Mouse (Mus musculus): Measurements from ENCODE around the gene Atg9b.

The Atg9b gene

GRCm38 (mm10) chr5:24391864-24392263, at the start of gene Atg9b:
Atg9b (minus strand) TSS chr5:24392143.
- DNase-seq = no peak

DNA sequence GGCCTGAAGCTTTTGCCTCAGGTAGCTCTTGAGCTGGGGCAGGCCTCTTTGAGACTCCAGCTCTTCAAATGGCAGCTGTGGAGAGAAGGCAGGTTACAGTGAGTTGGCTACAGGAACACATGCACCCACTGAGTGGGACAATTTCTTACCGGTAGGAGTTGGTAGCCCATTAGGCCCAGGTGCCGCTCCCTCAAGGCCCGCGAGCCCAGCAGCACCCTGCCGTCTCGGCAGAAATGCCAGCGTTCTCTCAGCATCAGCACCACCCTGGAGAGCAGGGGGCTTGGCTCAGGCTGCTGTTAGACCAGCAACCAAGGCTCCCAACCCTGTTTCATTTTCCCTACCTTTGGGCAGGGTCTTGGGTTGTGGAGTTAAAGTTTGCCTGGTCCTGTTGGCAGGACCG, 49.2 kb upstream of the Atg9b start:
- DNase-seq = no peak

GRCm38 (mm10) chr5:24433993-24434392, 42.0 kb upstream of the Atg9b start:
- no peak for DNase-seq

DNA sequence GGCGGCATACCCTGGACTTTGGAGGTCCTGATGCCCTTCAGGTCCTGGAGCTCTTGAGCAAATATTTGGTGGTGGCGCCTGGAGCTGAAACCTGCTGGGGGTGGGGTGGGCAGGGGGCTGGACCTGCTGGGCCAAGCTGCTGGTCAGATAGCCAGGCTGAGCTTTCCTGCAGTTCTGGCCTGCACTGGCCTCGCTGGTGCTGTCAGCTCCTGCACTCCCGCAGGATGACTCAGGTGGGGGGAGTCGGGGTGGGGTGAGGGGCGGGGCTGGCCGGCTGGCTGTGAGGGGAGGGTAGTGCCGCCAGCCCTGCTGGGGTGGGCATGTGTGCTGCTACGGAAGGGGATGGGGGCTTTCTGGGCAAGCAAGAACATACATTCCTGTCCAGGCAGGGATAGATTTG, 36.7 kb upstream of the Atg9b start:
- DNase-seq = peak; percentile 40

- peak; percentile 79 for DNase-seq
These were observed 36.0 kb upstream of the Atg9b start for GRCm38 (mm10) chr5:24427981-24428402.

DNA sequence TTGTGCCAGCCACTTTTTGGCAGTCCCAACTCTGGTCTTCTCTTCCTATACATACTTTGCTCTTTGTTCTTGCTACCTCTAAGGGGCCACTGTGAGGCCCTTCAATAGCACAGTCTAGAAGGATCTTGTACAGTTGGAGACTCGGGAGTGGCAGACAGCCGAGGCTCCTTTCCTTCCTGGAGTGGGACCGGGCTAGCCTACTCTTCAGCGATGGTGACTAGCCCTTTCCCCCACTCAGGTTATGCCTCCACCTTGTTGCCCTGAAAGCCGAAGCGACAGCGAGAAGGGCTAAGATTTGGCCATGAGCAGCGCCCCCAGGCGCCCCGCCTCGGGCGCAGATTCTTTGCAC, 35.3 kb upstream of the Atg9b start:
- no peak for DNase-seq

DNA sequence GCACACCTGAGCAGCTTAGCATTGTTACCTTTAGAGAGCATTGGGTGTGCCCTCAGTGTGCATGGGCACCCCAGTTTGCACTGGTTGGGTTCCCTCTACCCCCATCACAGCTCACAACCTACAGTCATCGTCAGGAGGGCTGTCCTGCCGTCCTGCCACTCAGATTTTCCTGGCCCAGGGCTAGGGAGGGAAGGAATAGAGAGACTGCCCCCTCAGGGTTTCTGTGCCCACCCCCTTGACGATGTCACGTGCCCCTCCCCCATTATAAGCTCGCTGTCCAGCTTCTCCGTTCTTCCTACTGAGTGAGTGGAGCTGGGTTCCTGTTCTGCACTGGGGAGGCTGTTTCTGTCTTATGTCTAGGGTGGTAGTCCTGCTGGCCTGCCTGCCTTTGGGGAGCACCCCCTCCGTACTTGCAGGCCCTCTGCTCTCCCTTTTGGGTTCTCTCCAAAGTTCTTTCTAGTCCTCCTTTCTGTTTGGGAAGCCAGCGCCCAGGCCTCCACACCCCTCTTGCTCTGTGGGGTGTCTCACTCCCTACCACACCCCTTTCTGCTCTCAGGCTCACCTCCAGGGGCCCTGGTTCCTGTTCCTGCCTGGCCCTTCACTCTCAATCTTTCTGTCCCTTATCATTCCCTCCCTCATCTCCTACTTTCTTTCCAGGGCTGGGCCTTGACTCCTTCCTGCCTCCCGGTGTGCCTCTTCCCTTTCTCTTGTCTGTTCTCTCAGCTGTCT, 34.8 kb upstream of the Atg9b start:
- peak; percentile 44 for DNase-seq

GRCm38 (mm10) chr5:24426037-24426432, 34.1 kb upstream of the Atg9b start:
- peak; percentile 42 for DNase-seq

- DNase-seq = no peak
These were observed 33.6 kb upstream of the Atg9b start for GRCm38 (mm10) chr5:24425421-24426036.

DNA sequence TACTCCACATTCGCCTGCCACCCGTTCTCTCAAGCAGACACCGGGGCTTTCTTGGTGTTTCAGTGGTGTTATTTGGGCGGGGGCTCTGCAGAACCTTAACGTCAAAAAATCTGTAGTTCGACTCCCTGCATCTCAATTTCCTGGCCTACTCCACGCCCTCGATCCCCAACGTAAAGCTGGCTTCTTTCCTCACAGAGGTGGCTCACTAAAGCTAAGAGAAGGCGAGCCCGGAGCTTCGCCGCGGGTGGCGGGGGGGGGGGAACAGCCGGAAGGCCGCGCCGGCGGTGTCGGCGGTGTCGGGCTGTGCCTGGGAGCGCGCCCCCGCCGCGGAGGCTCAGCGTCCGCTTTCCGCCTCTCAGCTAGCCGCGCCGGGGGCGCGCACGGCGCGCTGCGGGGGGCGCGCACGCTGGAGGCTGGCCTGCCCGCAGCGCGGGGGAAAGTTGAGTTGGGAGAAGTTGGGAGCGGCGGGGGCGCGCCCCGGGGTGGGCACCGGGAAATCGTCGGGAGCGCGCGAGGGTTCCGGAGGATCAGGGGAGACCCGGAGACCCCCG, 33.0 kb upstream of the Atg9b start:
- peak; percentile 95 for DNase-seq

- DNase-seq = peak; percentile 43
These were observed 32.2 kb upstream of the Atg9b start for GRCm38 (mm10) chr5:24424004-24424781.

DNA sequence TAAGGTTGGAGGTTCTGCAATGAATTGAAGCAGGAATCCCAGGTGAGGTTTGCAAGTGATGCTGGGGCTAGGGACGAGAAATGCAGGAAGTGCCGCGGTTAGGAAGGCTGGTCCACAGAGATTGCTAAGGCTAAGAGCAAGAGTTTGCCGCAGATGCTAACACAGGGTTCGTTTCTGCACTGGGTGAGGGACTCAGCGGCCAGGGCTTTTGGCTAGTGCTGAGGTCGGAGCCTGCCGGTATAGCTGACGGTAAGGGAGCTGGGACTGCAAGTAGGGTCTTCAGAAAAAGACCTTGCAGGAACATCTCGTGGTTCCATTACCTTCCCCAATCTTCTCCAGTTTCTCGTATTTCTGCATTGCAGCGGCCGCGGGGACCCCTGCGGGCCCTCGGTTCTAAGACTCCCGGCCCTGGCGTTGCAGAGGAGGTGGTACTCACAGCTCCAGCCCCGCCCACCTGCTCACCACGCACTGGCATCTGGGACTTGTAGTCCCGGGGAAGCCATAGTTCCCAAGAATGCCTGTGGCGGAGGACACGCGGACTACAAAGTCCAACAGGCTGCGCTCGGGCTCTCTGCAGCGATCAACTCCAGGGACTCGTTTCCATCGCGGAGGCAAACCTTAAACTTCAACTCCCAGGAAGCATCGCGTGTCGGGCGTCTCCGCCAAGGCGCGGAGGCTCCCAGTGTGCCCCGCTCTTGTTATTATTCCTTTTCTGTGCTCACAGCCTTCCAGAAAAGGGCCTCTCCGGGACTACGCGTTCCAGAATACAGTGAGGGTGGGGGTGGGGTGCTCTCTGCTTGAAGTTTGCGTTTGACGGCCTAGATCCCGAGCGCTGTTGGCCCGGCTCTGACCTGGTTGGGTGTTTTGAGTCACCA, 31.4 kb upstream of the Atg9b start, which contains the start of the genes Cdk5 and Slc4a2:
Gene Cdk5 (minus strand): TSS at position 402 of the 875 bp plus-strand sequence.
Gene Slc4a2 (plus strand): TSS at position 709 of the 875 bp plus-strand sequence.
- DNase-seq = peak; percentile 99

DNA sequence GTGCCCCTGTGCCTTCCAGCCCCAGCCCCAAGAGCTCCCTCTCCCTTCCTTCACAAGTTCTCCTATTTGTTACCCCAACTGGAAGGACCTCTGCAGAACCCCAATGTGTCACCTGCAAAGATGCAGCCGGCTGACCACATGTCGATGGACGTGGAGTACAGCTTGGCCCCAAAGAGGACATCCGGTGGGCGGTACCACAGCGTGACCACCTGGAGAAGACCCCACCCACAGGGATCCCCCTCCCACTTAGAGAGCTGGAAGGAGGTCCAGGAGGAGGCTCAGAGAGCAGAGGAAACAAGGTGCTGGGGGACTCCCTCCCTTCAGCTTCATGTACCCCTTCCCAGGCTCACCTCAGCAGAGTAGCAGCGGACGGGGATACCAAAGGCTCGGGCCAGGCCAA, 28.4 kb upstream of the Atg9b start:
- no peak for DNase-seq

DNA sequence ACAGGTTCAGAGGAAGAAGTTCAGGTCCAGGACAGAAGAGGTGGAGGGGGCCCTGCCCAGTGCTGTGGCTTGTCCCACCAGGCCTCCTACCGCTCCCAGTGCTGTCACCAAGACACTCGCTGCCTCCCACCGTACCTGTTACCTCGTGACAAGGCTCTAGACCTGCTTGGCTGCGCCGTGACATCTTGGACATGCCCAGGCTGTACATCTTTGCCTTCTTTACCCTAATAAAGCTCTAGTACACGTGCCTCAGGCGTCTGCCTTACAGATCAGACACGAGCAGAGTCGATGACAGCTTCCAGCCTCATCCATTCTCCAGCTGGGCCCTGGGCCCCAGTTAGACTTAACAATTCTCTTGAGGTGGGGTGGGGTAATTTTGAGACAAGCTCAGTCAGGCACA, 25.6 kb upstream of the Atg9b start:
- DNase-seq = no peak

DNA sequence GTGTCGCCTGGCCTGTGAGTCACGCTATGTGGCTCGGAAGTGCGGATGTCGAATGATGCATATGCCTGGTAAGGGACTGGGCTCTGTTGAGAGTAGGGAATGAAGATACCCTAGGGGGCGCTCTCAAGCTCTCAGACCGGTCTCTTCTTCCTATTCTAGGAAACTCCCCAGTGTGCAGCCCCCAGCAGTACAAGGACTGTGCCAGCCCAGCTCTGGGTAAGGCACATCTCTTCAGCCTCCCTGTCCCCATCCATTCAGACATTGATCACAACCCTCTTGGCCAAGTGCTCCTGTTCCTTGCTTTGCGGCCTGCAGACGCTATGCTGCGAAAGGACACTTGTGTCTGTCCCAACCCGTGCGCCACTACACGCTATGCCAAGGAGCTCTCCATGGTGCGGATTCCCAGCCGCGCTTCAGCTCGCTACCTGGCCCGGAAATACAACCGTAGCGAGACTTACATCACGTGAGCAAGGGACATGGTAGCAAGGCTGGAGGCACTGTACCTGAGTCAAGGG, 24.3 kb upstream of the Atg9b start:
- peak; percentile 78 for DNase-seq

DNA sequence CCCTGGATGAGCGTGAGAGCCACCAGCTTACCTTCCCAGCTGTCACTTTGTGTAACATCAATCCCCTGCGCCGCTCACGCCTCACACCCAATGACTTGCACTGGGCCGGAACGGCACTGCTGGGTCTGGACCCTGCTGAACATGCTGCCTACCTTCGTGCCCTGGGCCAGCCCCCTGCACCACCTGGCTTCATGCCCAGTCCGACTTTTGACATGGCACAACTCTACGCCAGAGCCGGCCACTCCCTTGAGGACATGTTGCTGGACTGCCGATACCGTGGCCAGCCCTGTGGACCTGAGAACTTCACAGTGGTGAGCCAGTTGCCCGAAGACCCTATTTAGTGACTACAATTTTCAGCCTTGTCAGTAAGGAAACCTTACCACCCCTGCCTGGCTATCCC, 22.0 kb upstream of the Atg9b start:
- peak; percentile 31 for DNase-seq

DNA sequence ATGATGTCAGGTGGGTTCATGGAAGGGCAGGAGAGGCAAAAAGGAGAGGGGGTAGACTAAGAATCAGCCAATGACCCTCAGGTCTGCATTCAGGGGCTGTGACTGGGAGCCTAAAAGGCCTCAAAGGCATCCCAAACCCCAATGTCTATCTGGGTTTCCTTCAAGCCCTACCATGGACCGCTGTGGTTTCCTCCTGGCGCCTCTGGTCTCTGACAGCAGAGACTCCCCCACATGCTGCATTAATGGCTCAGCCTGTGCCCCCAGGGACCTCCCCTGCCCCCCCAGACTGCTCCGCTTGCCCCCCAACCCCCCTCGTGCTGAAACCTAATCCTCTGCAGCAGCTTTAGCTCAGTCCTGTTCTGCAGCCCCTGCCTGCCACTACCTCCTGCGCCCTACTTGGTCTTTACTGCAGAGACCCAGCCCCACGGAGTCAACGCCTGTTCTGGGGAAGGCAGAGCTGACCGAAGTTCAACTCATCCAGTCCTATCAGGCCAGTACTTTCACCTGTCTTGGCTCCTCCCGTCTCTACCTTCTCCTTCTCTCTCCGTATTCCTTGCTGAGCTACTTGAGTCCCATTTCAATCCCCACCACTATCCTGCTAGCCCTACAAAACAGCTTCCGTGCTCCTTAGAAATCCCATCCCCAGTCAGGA, 21.2 kb upstream of the Atg9b start, which contains the start of gene Asic3:
Gene Asic3 (plus strand): TSS at position 351 of the 652 bp plus-strand sequence.
- peak; percentile 33 for DNase-seq

DNA sequence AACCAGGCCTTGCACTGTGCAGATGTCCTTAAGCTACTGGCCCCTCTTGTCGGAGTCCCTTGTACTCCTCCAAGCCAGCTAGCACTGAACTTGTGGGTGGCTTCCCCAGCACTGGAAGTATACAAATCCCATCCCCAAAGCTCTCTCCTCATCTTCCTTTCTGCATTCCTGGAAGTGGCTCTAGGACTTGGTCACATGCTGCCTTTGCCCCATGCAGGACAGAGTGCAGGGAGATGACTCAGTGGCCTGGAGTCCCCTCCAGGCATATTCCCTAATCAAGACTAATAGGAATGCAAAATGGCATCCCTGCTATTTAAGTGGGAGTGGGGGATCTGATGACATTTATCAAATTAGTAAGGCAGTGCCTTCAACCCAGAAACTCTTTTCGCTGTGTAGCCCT, 20.1 kb upstream of the Atg9b start:
- no peak for DNase-seq

DNA sequence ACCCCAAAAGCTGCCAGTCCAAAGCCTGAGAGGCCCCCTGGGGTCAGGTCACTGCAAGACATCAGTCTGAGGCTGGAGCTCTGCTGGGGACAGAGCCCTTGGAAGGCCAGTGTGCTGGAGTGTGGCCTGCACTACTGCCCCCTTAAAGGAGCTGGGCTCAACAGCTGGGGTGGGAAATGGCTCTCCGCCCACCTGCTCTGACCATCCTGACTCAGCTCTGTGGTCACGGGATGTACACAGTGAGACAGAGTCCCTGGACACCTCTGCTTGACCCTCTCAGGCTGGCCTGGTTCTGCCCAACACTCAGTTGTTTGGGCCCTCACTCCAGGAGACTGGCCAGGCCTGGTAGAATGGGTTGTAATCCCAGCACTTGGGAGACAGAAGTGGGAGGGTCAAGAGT, 17.5 kb upstream of the Atg9b start:
- no peak for DNase-seq

DNA sequence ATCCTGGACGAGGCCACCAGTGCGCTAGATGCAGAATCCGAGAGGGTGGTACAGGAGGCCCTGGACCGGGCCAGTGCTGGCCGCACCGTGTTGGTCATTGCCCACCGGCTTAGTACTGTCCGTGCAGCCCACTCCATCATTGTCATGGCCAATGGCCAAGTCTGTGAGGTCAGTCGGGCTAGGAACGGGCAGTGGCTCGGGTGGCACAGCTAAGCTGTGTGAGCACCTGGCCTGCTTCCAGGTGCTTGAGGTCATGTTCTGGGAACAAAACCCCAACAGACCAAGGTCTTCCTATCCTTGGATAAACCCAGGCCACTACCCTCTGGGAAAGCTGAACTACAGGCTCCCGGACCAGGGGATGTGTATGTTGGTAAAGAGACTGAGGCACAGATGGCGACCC, 16.7 kb upstream of the Atg9b start:
- DNase-seq = no peak

DNA sequence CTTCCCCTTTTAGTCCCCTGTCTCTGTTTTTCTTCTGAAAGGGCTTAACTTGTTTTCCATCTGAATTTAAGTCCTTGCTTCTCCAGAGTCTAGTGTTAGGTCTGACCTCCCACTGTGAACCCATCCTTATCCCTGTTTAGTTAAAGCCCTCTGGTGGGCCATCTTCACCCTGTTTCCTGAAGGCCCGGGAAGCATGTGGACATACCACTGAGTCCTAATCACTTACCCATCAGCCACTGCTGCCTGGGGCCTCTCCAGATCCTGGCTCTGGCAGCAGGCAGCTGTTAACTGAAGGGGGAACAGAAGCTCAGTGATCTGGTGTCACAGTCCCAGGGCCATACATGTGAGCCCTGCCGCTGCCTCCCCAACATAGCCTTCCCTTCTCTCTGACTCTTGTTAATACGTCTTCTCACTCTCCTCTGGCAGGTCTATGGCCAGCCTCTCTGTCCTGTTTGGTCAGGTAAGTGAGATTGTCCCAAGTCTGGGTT, 13.5 kb upstream of the Atg9b start:
- DNase-seq = no peak

Measured in kidney, postnatal 10 days (tissue).